Mouse (Mus musculus) embryonic facial prominence, embryonic 10.5 days (tissue): ENCODE results near the gene Orai2. TPM values are rescaled to one million over a fixed set of nuclear protein-coding genes. Genes with fewer than 3 reads are reported as not detected.

Experiments used
- DNase-seq: peaks from one replicate; pipeline ENCODE4 v3.0.0-alpha.2; 2017; ENCODE audit warnings: low spot score
- H3K27ac ChIP-seq: fragments of 300-500 bp; sonication (generic); replicated peaks from 2 replicates; pipeline ENCODE4 v1.5.1; 2016; ENCODE audit warnings: mild to moderate bottlenecking
- H3K27me3 ChIP-seq: fragments of 300-500 bp; sonication (generic); replicated peaks from 2 replicates; pipeline ENCODE4 v1.6.1; 2016; ENCODE audit warnings: low read depth, mild to moderate bottlenecking; ENCODE audit not compliant: poor library complexity, severe bottlenecking
- H3K36me3 ChIP-seq: fragments of 300-500 bp; sonication (generic); replicated peaks from 2 replicates; pipeline ENCODE4 v1.6.1; 2016; ENCODE audit warnings: mild to moderate bottlenecking, moderate library complexity
- H3K4me1 ChIP-seq: fragments of 300-500 bp; sonication (generic); 2 replicates; pipeline ENCODE4 v1.6.1; 2016
- H3K4me3 ChIP-seq: fragments of 300-500 bp; sonication (generic); 2 replicates; pipeline ENCODE4 v1.5.1; 2016; ENCODE audit warnings: mild to moderate bottlenecking, moderate library complexity
- H3K9me3 ChIP-seq: fragments of 300-500 bp; sonication (generic); 2 replicates; pipeline ENCODE4 v1.6.1; 2016; ENCODE audit warnings: mild to moderate bottlenecking
- WGBS: fragments of 180-500 bp; shearing (Covaris S2); methylation state at CpG from one replicate; pipeline ENCODE4 v1.1.7; 2016; 5-methylcytosine and 5-hydroxymethylcytosine counted together
- microRNA-seq: library from miRNA; unstranded; fragments of <30 nt; microRNA quantifications from one replicate; pipeline ENCODE4, GENCODE M21; 2017
- polyA plus RNA-seq: library from polyadenylated mRNA; unstranded; fragments of >200 nt; fragmentation: Nextera tagmentation; extraction: Ambion mirVana; gene quantifications from 2 replicates; pipeline ENCODE4 v1.2.1, GENCODE M21; 2016

The Orai2 gene
- polyA plus RNA-seq, 1 experiment from 2014 or later: 8.2 TPM

- WGBS: 86% methylated on average over 3 of the region's 3 CpGs
- no peak overlapping the region for H3K4me3 ChIP-seq
- DNase-seq: no peak
- H3K27me3 ChIP-seq: peaks cover 6% of the 10 kb centered on the region
- H3K36me3 ChIP-seq: peaks cover 2% of the 10 kb centered on the region; the same call in 1 of the 2 replicates
- H3K27ac ChIP-seq: no peak overlapping the region
- peaks cover 4% of the 10 kb centered on the region; the same call in 1 of the 2 replicates for H3K9me3 ChIP-seq
- no peaks in the 10 kb centered on the region for H3K4me1 ChIP-seq
These were observed 61.5 kb downstream of the Orai2 start for GRCm38 (mm10) chr5:136109042-136109441.

GRCm38 (mm10) chr5:136108486-136108885, 62.0 kb downstream of the Orai2 start:
- DNase-seq: no peak
- peaks cover 4% of the 10 kb centered on the region; the same call in 1 of the 2 replicates for H3K9me3 ChIP-seq
- H3K27ac ChIP-seq: no peak overlapping the region
- 54% methylated on average over 2 of the region's 2 CpGs for WGBS
- peaks cover 12% of the 10 kb centered on the region for H3K27me3 ChIP-seq
- no peak overlapping the region for H3K4me3 ChIP-seq
- no peaks in the 10 kb centered on the region for H3K4me1 ChIP-seq
- no peaks in the 10 kb centered on the region for H3K36me3 ChIP-seq

GRCm38 (mm10) chr5:136104511-136104910, 66.0 kb downstream of the Orai2 start:
- Histone ChIP-seq H3K27me3 (peaks cover 45% of the 10 kb centered on the region), H3K27ac (no peak overlapping the region), H3K36me3 (no peaks in the 10 kb centered on the region), H3K4me1 (peaks cover 12% of the 10 kb centered on the region), H3K4me3 (no peak overlapping the region), H3K9me3 (peaks cover 4% of the 10 kb centered on the region; the same call in 1 of the 2 replicates)
- no peak for DNase-seq
- 85% methylated on average over 5 of the region's 5 CpGs for whole genome bisulfite sequencing

GRCm38 (mm10) chr5:136102099-136102820, 68.3 kb downstream of the Orai2 start:
- peaks cover 4% of the 10 kb centered on the region; the same call in 1 of the 2 replicates for H3K9me3 ChIP-seq
- 7% methylated on average over 41 of the region's 41 CpGs for whole genome bisulfite sequencing
- H3K36me3 ChIP-seq: no peaks in the 10 kb centered on the region
- H3K27ac ChIP-seq: 0 out of 2 replicates have a peak overlapping the region, but pooled peaks have one; percentile 31
- H3K27me3 ChIP-seq: peaks cover 45% of the 10 kb centered on the region
- DNase-seq: peak; percentile 85
- H3K4me3 ChIP-seq: peak overlapping the region; percentile 52
- H3K4me1 ChIP-seq: peaks cover 12% of the 10 kb centered on the region

- Histone ChIP-seq H3K4me3 (no peak overlapping the region), H3K9me3 (no peaks in the 10 kb centered on the region), H3K27me3 (peaks cover 34% of the 10 kb centered on the region), H3K27ac (no peak overlapping the region), H3K4me1 (peaks cover 18% of the 10 kb centered on the region), H3K36me3 (no peaks in the 10 kb centered on the region)
- DNase-seq: no peak
- WGBS: 85% methylated on average over 10 of the region's 10 CpGs
These were observed 72.0 kb downstream of the Orai2 start for GRCm38 (mm10) chr5:136098536-136098935.

Small RNA genes within 50 kb of the gene (microRNA-seq; reads per million reads assigned to microRNA genes)
- gene Mir7035: not detected

Other genes starting within 250 kb of the Orai2 start
- 244 and 257 TPM in 2 replicates for gene Ywhag, start 236.1 kb downstream of the Orai2 start, polyA plus RNA-seq
- gene Ssc4d, start 196.2 kb downstream of the Orai2 start, polyA plus RNA-seq: 3.1 and 4.0 TPM in 2 replicates
- gene Zp3, start 190.6 kb downstream of the Orai2 start, polyA plus RNA-seq: not detected in 2 replicates
- gene Dtx2, start 175.9 kb downstream of the Orai2 start, polyA plus RNA-seq: 38.5 and 39.2 TPM in 2 replicates
- gene Upk3b, start 132.2 kb downstream of the Orai2 start, polyA plus RNA-seq: 0.32 and 0.78 TPM in 2 replicates
- 6.0 and 6.7 TPM in 2 replicates for gene Upk3bl, start 116.2 kb downstream of the Orai2 start, polyA plus RNA-seq
- gene Rasa4, start 86.8 kb downstream of the Orai2 start, polyA plus RNA-seq: 2.4 and 4.7 TPM in 2 replicates
- gene Polr2j, start 54.1 kb downstream of the Orai2 start, polyA plus RNA-seq: 300 and 301 TPM in 2 replicates
- 59.7 and 62.4 TPM in 2 replicates for gene Lrwd1, start 34.6 kb downstream of the Orai2 start, polyA plus RNA-seq
- 26.3 and 29.1 TPM in 2 replicates for gene Alkbh4, start 34.6 kb downstream of the Orai2 start, polyA plus RNA-seq
- gene Prkrip1, start 28.2 kb upstream of the Orai2 start, polyA plus RNA-seq: 68.6 and 76.8 TPM in 2 replicates
- gene Sh2b2, start 75.8 kb upstream of the Orai2 start, polyA plus RNA-seq: 14.1 and 17.0 TPM in 2 replicates